Mouse (Mus musculus) gastrocnemius, adult 8-10 months (tissue): ENCODE measurements around the gene Trappc6b. TPM values are rescaled to one million over a fixed set of nuclear protein-coding genes. Genes with fewer than 3 reads are reported as not detected.

Source experiments
- DNase-seq, 2 experiments: peaks; one replicate each; pipeline ENCODE4 v3.0.0; 2022; ENCODE audit warnings: low spot score in 2 of 2
- total RNA-seq, 4 experiments: library from RNA; stranded (reverse); gene quantifications; 2 replicates each; pipeline ENCODE4 v1.2.4; 2022

Trappc6b gene
- total RNA-seq, 4 experiments from 2014 or later: 47.6 to 70.5 (median 62.1) TPM

- DNase-seq: no peak
Observed at GRCm38 (mm10) chr12:59055196-59055850, 5.9 kb downstream of the Trappc6b start.

GRCm38 (mm10) chr12:59053976-59054375, 7.3 kb downstream of the Trappc6b start:
- DNase-seq: no peak

- DNase-seq: no peak
Observed at GRCm38 (mm10) chr12:59053166-59053565, 8.1 kb downstream of the Trappc6b start.

GRCm38 (mm10) chr12:59052470-59052869, 8.8 kb downstream of the Trappc6b start:
- no peak for DNase-seq

- DNase-seq: no peak
Observed at GRCm38 (mm10) chr12:59040851-59041250, 20.4 kb downstream of the Trappc6b start.

- peak in 1 of 2 experiments; percentile 3 for DNase-seq
Observed at GRCm38 (mm10) chr12:59039971-59040844, 21.1 kb downstream of the Trappc6b start.

GRCm38 (mm10) chr12:59039162-59039970, 21.9 kb downstream of the Trappc6b start:
- no peak for DNase-seq

- DNase-seq: no peak
Observed at GRCm38 (mm10) chr12:59032101-59032500, 29.2 kb downstream of the Trappc6b start.

- no peak for DNase-seq
Observed at GRCm38 (mm10) chr12:59021306-59021705, 40.0 kb downstream of the Trappc6b start.

- no peak for DNase-seq
Observed at GRCm38 (mm10) chr12:59019891-59020290, 41.4 kb downstream of the Trappc6b start.

GRCm38 (mm10) chr12:59017970-59018369, 43.3 kb downstream of the Trappc6b start:
- DNase-seq: no peak

GRCm38 (mm10) chr12:59013234-59013633, 48.0 kb downstream of the Trappc6b start, which contains the start of gene Gemin2:
Gemin2 (plus strand) TSS chr12:59013393.
- DNase-seq: peak; percentile 76 to 90

GRCm38 (mm10) chr12:59012710-59013091, 48.6 kb downstream of the Trappc6b start:
- DNase-seq: no peak

GRCm38 (mm10) chr12:59011844-59012709, 49.2 kb downstream of the Trappc6b start, which contains the start of gene Sec23a:
Sec23a (minus strand) TSS chr12:59012017.
- peak; percentile 99 for DNase-seq

- DNase-seq: no peak
Observed at GRCm38 (mm10) chr12:59011275-59011843, 49.9 kb downstream of the Trappc6b start.

GRCm38 (mm10) chr12:59010482-59010881, 50.8 kb downstream of the Trappc6b start:
- DNase-seq: no peak
